Mouse (Mus musculus) forebrain, postnatal 0 days (tissue): Measurements from ENCODE around the gene Vps50. TPM values are rescaled to one million over a fixed set of nuclear protein-coding genes. Genes with fewer than 3 reads are reported as not detected.
"Not testable (repeated sequence)": the region's sequence is repeated elsewhere in the genome, so short reads cannot be mapped to it uniquely, and the experiment has no call there.

Source experiments
- ATAC-seq: fragments of 200-750 bp; cut with Nextera tagmentation; 2 replicates; pipeline ENCODE4 v1.8.0; 2017; ENCODE audit warnings: mild to moderate bottlenecking, moderate library complexity
- DNase-seq: peaks from one replicate; pipeline ENCODE4 v3.0.0-alpha.2; 2015
- H3K27ac ChIP-seq: fragments of 300-500 bp; sonication (generic); 2 replicates; pipeline ENCODE4 v1.5.1; 2014; ENCODE audit warnings: low read depth, mild to moderate bottlenecking, antibody characterized with exemption, low read length, moderate library complexity, mixed read lengths
- H3K27me3 ChIP-seq: fragments of 300-500 bp; sonication (generic); 2 replicates; pipeline ENCODE4 v1.6.1; 2014; ENCODE audit warnings: mild to moderate bottlenecking, low read length, mixed read lengths; ENCODE audit not compliant: insufficient read depth
- H3K36me3 ChIP-seq: fragments of 300-500 bp; sonication (generic); 2 replicates; pipeline ENCODE4 v1.6.1; 2014; ENCODE audit warnings: mild to moderate bottlenecking, moderate library complexity; ENCODE audit not compliant: insufficient read depth
- H3K4me1 ChIP-seq: fragments of 300-500 bp; sonication (generic); 2 replicates; pipeline ENCODE4 v1.6.1; 2014; ENCODE audit warnings: antibody characterized with exemption; ENCODE audit not compliant: insufficient read depth
- H3K4me2 ChIP-seq: fragments of 300-500 bp; sonication (generic); 2 replicates; pipeline ENCODE4 v1.6.1; 2014; ENCODE audit warnings: low read depth, mild to moderate bottlenecking, moderate library complexity
- H3K4me3 ChIP-seq: fragments of 300-500 bp; sonication (generic); 2 replicates; pipeline ENCODE4 v1.5.1; 2014; ENCODE audit warnings: low read depth, low read length, mixed read lengths
- H3K9ac ChIP-seq: fragments of 300-500 bp; sonication (generic); 2 replicates; pipeline ENCODE4 v1.6.1; 2014; ENCODE audit warnings: mild to moderate bottlenecking
- H3K9me3 ChIP-seq: fragments of 300-500 bp; sonication (generic); 2 replicates; pipeline ENCODE4 v1.6.1; 2016; ENCODE audit warnings: low read length
- CTCF ChIP-seq: sonication (generic); IDR thresholded peaks from 2 replicates; pipeline ENCODE4 v1.5.1; 2016; ENCODE audit warnings: antibody characterized with exemption, control low read depth, low read depth
- WGBS: fragments of 180-500 bp; shearing (Covaris S2); extraction: QIAGEN DNeasy Blood & Tissue Kit; methylation state at CpG from one replicate; pipeline ENCODE4 v1.1.7; 2014; 5-methylcytosine and 5-hydroxymethylcytosine counted together
- polyA plus RNA-seq: library from polyadenylated mRNA; unstranded; fragments of >200 nt; fragmentation: Nextera tagmentation; extraction: Ambion mirVana; gene quantifications from 2 replicates; pipeline ENCODE4 v1.2.1, GENCODE M21; 2015
- total RNA-seq: library from RNA; depleted of rRNA; stranded (reverse); fragments of >200 nt; gene quantifications from 2 replicates; pipeline ENCODE4 v1.2.3, GENCODE M21; 2014

The Vps50 gene
- total and polyA plus RNA-seq, 2 experiments from 2014 or later = 44.2 to 68.4 TPM

GRCm38 (mm10) chr6:3505289-3505688, 7.1 kb downstream of the Vps50 start:
- Histone ChIP-seq H3K27ac (no peak overlapping the region), H3K4me2 (no peak overlapping the region), H3K4me1 (peaks cover 1% of the 10 kb centered on the region; the same call in 1 of the 2 replicates), H3K27me3 (no peaks in the 10 kb centered on the region), H3K4me3 (no peak overlapping the region), H3K36me3 (no peaks in the 10 kb centered on the region; the same call in 1 of the 2 replicates), H3K9me3 (no peaks in the 10 kb centered on the region), H3K9ac (no peak overlapping the region)
- WGBS = 80% methylated on average over 5 of the region's 5 CpGs
- TF ChIP-seq CTCF = no peak
- ATAC-seq (no peak), DNase-seq (no peak)

GRCm38 (mm10) chr6:3507078-3507477, 8.9 kb downstream of the Vps50 start:
- H3K9ac ChIP-seq = no peak overlapping the region
- no peak overlapping the region for H3K27ac ChIP-seq
- WGBS = 90% methylated on average over 4 of the region's 4 CpGs
- H3K36me3 ChIP-seq = no peaks in the 10 kb centered on the region; the same call in 1 of the 2 replicates
- no peak for TF ChIP-seq CTCF
- DNase-seq (no peak), ATAC-seq (no peak)
- no peak overlapping the region for H3K4me3 ChIP-seq
- H3K9me3 ChIP-seq = no peaks in the 10 kb centered on the region
- no peaks in the 10 kb centered on the region for H3K27me3 ChIP-seq
- H3K4me2 ChIP-seq = no peak overlapping the region
- H3K4me1 ChIP-seq = peaks cover 12% of the 10 kb centered on the region

- not testable (repeated sequence) for DNase-seq, ATAC-seq, H3K27me3 ChIP-seq, H3K9me3 ChIP-seq, H3K27ac ChIP-seq, H3K4me2 ChIP-seq, H3K4me3 ChIP-seq, H3K36me3 ChIP-seq, H3K9ac ChIP-seq
- peaks cover 12% of the 10 kb centered on the region for H3K4me1 ChIP-seq
- WGBS = 67% methylated on average over 2 of the region's 2 CpGs
Observed at GRCm38 (mm10) chr6:3508151-3508550, 10.0 kb downstream of the Vps50 start.

DNA sequence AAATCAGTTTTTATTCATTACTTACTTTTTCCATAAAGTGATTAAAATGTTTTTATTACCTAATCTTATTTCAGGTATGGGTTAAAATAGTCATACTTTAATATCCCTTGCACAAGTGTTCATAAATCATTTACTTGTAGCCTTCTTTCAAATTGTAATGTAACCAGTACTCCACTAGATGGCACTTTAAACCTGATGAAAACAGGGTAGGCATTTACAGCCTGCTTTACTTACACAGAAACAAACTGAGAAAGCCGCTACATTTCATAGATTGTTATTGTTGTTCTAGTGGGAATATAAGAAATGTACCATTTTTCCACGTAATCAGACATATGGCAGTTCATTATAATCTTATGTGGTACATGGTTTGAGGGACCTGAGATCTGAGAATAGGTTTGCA, 11.6 kb downstream of the Vps50 start:
- peak; percentile 77 for TF ChIP-seq CTCF
- DNase-seq (peak; percentile 76), ATAC-seq (peak; percentile 67)
- Histone ChIP-seq H3K36me3 (no peaks in the 10 kb centered on the region; the same call in 1 of the 2 replicates), H3K4me2 (no peak overlapping the region), H3K4me1 (peaks cover 12% of the 10 kb centered on the region), H3K27ac (no peak overlapping the region), H3K9ac (no peak overlapping the region), H3K9me3 (no peaks in the 10 kb centered on the region), H3K4me3 (no peak overlapping the region), H3K27me3 (no peaks in the 10 kb centered on the region)
- 5% methylated on average over 2 of the region's 2 CpGs for WGBS

DNA sequence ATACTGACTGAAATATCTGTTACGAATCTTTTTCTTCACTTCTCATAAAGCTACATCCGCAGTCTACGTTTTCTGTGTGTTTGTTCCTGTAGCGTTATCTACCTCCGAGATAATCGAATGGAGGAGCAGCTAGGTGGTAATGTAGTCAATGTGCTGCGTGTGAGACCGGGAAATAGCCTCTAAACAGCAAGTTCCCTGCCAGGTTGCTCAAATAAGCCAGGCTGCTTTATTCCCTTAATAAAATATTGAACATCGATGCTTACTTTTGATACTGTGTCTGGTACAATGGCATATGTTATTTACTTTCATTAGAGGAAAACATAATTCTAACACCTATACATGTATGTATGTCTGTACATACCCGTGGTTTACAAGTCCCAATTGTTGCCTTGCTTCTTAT, 12.9 kb downstream of the Vps50 start:
- 0 out of 2 replicates have a peak overlapping the region, but pooled peaks have one; percentile 29 for H3K27ac ChIP-seq
- 40% methylated on average over 10 of the region's 10 CpGs for WGBS
- ATAC-seq (no peak), DNase-seq (peak; percentile 46)
- TF ChIP-seq CTCF = no peak
- H3K9me3 ChIP-seq = no peaks in the 10 kb centered on the region
- no peaks in the 10 kb centered on the region; the same call in 1 of the 2 replicates for H3K36me3 ChIP-seq
- peaks cover 12% of the 10 kb centered on the region for H3K4me1 ChIP-seq
- peak overlapping the region; percentile 38 for H3K4me2 ChIP-seq
- H3K4me3 ChIP-seq = no peak overlapping the region
- peak overlapping the region; percentile 33; the same call in 1 of the 2 replicates for H3K9ac ChIP-seq
- no peaks in the 10 kb centered on the region for H3K27me3 ChIP-seq

GRCm38 (mm10) chr6:3511612-3512011, 13.4 kb downstream of the Vps50 start:
- Histone ChIP-seq H3K27ac (peak overlapping the region; percentile 29; the same call in 1 of the 2 replicates), H3K4me2 (peak overlapping the region; percentile 38), H3K4me3 (no peak overlapping the region), H3K36me3 (no peaks in the 10 kb centered on the region), H3K9ac (peak overlapping the region; percentile 33), H3K27me3 (no peaks in the 10 kb centered on the region), H3K4me1 (peaks cover 12% of the 10 kb centered on the region), H3K9me3 (no peaks in the 10 kb centered on the region)
- WGBS = 14% methylated on average over 11 of the region's 11 CpGs
- TF ChIP-seq CTCF = no peak
- peak; percentile 54 for DNase-seq
- peak; percentile 36 for ATAC-seq

GRCm38 (mm10) chr6:3512611-3513010, 14.4 kb downstream of the Vps50 start:
- peak; percentile 16; the same call in 1 of the 2 replicates for TF ChIP-seq CTCF
- Histone ChIP-seq H3K36me3 (0 out of 2 replicates have a peak, but pooled peaks cover 4% of the 10 kb centered on the region), H3K4me1 (peaks cover 12% of the 10 kb centered on the region), H3K27me3 (no peaks in the 10 kb centered on the region), H3K4me3 (no peak overlapping the region), H3K4me2 (0 out of 2 replicates have a peak overlapping the region, but pooled peaks have one; percentile 5), H3K9me3 (no peaks in the 10 kb centered on the region), H3K27ac (peak overlapping the region; percentile 40; the same call in 1 of the 2 replicates), H3K9ac (no peak overlapping the region; the same call in 1 of the 2 replicates)
- WGBS = 12% methylated on average over 3 of the region's 3 CpGs
- ATAC-seq (peak; percentile 89), DNase-seq (peak; percentile 58)
